Mouse (Mus musculus): ENCODE data around the gene Kifc3. TPM values are rescaled to one million over a fixed set of nuclear protein-coding genes. Genes with fewer than 3 reads are reported as not detected.

Kifc3 gene
- total RNA-seq, 2 experiments from 2014 or later = 5.2 to 11.4 TPM

DNA sequence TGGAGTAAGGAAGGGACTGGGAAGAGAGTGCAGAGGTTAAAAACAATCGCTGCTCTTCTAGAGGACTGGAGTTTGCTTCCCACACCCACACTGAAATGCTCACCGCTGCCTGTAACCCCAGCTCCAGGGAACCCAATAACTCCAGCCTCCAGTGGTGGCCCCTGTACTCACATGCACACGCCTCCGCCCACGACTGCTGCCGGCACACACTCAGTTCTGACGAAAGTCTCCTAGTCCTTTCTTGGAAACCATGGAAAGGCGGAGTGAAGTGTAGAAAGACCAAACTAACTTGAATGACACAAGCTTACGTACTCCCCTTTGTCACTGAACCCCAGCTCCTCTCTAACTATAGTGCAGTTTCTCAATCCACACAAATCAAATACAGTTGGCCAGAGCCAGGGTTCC is 2.6 kb downstream of the Kifc3 start:
- H3K27ac ChIP-seq = no peak overlapping the region
- TF ChIP-seq CTCF (IDR thresholded peaks at IDR 0.05) = no peak
- H3K4me3 ChIP-seq = no peak overlapping the region
- no peak for DNase-seq
- intact Hi-C loops (cut with DNase I) = loop anchor here (5.0 to 10.0 kb wide), 2 partner anchors 65 to 248 kb away; no protein-coding TSS in a partner anchor

DNA sequence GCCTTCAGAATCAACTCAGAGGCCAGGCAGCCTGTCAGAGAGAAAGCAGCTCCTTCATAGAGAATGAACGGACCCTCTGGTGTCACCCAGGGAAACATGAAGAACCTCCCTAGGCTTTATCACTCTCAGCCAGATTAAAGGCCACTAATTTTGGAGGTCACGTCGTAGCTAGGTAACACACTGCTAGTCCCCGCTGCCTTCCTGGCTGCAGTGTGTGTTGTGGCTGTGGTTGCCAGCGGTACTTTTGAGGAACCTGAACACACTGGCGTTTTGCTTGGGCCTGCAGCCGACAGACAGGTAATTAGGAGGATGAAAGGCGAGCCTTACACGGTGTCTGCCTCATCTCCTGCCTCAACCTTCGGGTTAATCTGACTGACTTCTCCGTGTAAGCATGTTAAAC is 6.9 kb downstream of the Kifc3 start:
- DNase-seq = no peak
- intact Hi-C loops (cut with DNase I) = no loop called here
- TF ChIP-seq CTCF (IDR thresholded peaks at IDR 0.05) = no peak
- no peak overlapping the region for H3K27ac ChIP-seq
- H3K4me3 ChIP-seq = no peak overlapping the region

DNA sequence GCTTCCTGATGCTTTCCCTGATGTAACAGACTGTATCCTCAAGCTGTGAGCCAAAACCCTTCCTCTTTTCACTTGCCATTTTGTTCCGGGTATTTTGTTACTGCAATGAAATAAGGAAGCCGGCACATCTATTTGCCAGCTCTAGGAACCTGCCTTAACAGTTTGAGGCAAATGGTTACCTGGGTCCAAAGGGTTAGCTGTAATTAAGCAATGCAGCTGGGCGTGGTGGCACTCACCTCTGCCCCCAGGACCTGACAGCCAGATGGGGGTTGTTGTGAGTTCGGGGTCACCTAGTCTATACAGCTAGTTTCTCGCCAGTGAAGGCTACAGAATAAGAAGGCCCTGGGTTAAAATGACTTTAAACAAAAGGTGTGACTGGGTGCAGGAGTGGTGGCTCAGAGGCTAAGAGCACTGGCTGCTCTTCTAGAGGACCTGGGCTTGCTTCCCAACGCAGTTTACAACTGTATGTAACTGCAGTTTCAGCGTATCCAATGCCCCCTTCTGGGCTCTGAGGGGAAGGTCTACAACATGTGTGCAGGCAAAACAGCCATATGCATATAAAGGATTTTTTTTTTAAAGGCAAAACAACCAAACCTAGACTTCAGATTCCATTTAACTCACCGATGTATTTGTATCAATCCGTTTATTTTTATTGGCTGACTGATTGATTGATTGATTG is 11.0 kb downstream of the Kifc3 start:
- intact Hi-C loops (cut with DNase I) = no loop called here
- TF ChIP-seq CTCF (IDR thresholded peaks at IDR 0.05) = no peak
- no peak overlapping the region for H3K4me3 ChIP-seq
- H3K27ac ChIP-seq = no peak overlapping the region
- DNase-seq = no peak

DNA sequence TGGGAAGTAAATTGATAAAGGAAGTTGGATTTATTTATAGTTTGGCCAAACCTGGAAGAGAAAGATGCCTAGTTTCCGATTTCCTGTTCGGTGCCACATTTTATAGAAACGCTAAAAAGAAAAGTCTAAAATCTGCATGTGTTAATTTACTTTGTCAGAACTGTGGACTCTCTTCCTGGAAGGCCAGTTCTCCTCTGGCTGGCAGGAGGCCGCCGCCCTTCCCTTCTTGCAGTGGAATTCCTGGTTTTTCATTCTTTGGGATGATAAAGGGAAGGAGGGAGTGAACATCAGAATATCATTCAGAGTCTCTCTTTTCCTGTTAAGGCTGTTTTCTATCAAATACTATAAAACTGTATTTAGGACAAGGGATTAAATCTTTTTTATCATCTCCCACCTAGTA is 15.0 kb downstream of the Kifc3 start:
- intact Hi-C loops (cut with DNase I) = no loop called here

DNA sequence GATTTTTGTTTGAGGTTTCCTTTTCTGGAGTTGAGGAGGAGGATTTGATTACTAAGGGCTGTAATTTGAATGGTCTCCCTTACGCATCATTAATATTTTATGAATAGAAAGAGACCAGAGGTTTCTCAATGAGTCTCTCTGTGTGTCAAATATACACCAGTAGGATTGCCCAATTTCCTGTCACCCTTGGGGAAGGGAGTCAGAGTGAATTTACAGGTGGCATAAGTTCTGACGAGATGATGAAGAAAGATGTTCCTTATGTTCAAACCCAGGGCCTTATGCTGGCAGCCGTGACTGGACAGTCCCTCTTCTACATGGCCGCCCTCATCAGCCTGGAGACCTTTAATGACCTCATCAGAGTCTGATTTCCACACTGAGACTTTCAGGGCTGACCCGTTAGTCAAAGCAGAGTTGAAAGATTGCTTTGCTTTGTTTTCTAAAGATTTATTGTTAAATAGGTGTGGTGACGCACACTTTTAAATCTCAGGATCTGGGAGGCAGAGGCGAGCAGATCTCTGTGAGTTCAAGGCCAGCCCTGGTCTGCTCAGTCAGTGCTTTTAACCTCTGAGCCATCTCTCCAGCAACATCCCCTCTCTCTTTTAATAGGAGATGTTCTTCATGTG is 16.6 kb downstream of the Kifc3 start:
- intact Hi-C loops (cut with DNase I) = no loop called here
- DNase-seq = no peak
- no peak for TF ChIP-seq CTCF (IDR thresholded peaks at IDR 0.05)

More for the DNA sequence above, 15.0 kb downstream of the Kifc3 start:
- Histone ChIP-seq H3K4me3 (no peak overlapping the region), H3K27ac (no peak overlapping the region)
- no peak for TF ChIP-seq CTCF (IDR thresholded peaks at IDR 0.05)
- no peak for DNase-seq

DNA sequence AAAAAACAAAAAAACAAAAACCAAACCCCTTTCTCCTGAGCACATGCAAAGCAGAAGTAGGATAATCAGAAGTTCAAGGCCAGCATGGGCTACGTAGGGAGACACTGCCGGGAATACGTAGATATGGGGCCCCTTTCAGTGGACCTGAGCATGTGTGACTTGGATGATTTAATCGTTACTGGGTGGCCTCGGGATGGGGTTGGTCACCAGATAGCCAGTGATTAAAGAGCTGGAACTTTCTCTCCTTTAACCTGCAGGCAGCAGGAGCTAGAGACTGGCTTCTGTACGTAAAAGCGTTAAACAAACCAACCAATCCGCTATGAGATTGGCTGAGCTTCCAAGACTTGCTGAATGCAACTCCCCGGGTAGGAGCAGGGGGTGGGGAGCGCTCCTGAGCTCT is 17.5 kb downstream of the Kifc3 start:
- Histone ChIP-seq H3K4me3 (no peak overlapping the region), H3K27ac (no peak overlapping the region)
- TF ChIP-seq CTCF (IDR thresholded peaks at IDR 0.05) = no peak
- intact Hi-C loops (cut with DNase I) = no loop called here
- DNase-seq = no peak

More for the DNA sequence above, 16.6 kb downstream of the Kifc3 start:
- no peak overlapping the region for H3K27ac ChIP-seq
- no peak overlapping the region for H3K4me3 ChIP-seq

DNA sequence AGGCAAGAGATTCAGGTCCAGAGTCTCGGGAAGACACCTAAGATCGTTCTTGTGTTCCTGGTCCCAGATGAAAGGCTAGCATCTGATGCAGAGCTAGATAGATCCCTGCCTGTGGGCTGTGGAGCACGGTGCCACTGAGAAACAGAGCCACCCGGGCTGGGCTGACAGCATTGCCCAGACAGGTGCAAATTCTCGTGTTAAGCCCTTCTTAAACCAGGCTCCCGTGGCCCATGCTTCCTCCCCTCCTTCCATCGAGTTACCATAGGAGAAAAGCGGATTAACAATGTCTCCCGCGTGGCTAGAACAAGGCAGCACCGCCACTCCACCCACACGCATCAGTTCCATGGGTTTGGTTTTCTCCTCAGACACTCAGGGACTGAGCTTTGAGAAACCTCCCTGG is 18.4 kb downstream of the Kifc3 start:
- Histone ChIP-seq H3K4me3 (no peak overlapping the region), H3K27ac (no peak overlapping the region)
- DNase-seq = no peak
- TF ChIP-seq CTCF (IDR thresholded peaks at IDR 0.05) = no peak
- intact Hi-C loops (cut with DNase I) = no loop called here

DNA sequence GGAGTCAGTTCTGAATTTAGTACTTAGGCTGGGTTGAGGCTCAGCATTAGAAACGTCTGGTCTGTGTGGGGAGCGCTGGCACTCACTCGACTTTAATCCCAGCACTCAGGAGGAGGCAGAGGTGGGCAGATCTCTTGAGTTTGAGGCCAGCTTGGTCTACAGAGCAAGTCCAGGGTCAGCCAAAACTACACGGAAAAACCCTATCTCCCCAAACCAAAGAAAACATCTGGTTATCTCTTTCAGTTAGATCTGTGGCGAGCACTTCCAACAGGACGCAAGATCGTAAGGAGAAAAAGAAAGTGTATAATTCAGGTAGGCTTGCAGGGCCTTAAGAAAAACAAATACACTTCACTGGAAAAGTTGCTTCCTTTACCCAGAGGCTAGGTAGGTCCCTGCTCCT is 20.8 kb downstream of the Kifc3 start:
- DNase-seq = no peak
- no peak overlapping the region for H3K4me3 ChIP-seq
- intact Hi-C loops (cut with DNase I) = no loop called here
- H3K27ac ChIP-seq = no peak overlapping the region
- TF ChIP-seq CTCF (IDR thresholded peaks at IDR 0.05) = no peak

DNA sequence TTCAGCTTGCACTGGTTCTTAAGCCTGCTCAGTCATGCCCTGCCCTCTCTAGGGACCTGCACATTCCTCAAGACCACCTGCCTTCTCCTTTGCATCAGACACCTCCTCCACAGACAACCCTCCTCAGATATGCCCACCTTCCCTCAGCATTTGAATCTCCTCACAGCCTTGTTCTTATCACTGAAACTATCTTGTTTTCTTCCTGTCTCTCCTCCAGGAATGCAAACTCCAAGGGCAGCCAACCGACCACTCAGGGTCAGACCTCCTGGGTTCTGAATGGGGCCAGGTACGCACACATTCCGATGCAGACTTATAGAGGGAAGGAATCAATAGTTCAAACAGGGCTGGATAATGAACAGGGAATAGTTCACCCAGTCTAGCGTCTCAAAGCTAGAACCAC is 24.4 kb downstream of the Kifc3 start:
- H3K27ac ChIP-seq = no peak overlapping the region
- DNase-seq = no peak
- H3K4me3 ChIP-seq = no peak overlapping the region
- no peak for TF ChIP-seq CTCF (IDR thresholded peaks at IDR 0.05)
- intact Hi-C loops (cut with DNase I) = no loop called here

DNA sequence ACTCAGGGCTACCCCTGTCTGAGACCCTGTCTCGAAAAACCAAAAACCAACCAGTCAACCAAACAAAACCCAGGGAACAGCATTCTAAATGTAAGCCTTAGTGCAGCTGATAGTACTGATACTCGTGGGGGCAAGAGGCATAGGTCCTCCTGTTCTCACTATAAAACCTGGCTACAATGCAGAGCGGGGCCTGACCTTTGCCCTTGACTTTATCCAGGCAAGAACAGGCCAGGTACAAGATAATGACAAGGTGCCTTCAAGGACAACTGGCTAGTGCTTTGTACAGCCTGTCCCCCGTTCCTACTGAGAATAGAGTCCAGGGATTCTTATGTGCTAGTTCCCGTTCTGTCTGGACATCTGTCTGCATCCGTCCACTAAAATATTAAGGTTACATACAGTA is 25.6 kb downstream of the Kifc3 start:
- no peak for DNase-seq
- no peak overlapping the region for H3K27ac ChIP-seq
- TF ChIP-seq CTCF (IDR thresholded peaks at IDR 0.05) = no peak
- intact Hi-C loops (cut with DNase I) = no loop called here
- H3K4me3 ChIP-seq = no peak overlapping the region

DNA sequence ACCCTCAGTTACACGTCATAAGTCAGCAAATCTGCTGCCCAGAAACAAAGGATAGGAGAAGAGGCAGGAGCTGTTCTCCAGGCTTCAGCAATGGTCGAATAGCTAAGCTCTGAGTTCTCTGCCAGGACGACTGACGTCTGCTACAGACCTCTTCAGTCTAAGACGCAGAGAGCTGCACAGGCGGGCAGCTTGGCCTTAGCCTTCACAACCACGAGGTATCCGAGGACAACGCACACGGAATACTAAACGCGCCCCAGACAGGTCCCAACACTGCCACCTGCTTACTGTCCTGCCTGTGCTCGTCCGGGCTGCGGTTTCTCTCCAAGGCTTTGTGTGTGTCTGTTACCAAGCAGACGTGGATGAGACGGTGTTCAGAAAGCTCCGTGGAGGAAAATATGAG is 26.8 kb downstream of the Kifc3 start:
- intact Hi-C loops (cut with DNase I) = no loop called here
- DNase-seq = no peak
- Histone ChIP-seq H3K27ac (peak overlapping the region; percentile 24; the same call in 1 of the 2 replicates), H3K4me3 (no peak overlapping the region)
- TF ChIP-seq CTCF (IDR thresholded peaks at IDR 0.05) = no peak; the same call in 1 of the 2 replicates

DNA sequence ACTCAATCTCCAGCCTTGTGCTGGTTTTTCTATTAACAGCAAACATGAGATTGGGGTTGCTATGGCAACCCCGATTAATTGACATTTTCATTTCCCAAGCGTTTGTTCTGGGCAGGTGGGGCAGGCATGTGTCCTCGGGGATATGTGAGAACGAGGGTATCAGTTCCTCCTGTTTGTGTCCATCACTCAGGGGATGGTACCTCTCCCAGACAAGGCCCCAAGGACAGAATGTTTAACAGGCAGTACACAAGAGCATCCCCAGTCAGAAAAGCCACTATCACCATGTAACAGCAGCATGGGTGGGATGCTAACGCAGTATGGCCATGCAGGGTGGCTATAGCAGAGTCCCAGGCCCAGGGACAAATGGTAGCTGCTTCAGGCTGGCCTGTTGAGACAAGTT is 27.3 kb downstream of the Kifc3 start:
- no peak overlapping the region for H3K4me3 ChIP-seq
- no peak for DNase-seq
- H3K27ac ChIP-seq = no peak overlapping the region
- no peak for TF ChIP-seq CTCF (IDR thresholded peaks at IDR 0.05)
- intact Hi-C loops (cut with DNase I) = no loop called here

DNA sequence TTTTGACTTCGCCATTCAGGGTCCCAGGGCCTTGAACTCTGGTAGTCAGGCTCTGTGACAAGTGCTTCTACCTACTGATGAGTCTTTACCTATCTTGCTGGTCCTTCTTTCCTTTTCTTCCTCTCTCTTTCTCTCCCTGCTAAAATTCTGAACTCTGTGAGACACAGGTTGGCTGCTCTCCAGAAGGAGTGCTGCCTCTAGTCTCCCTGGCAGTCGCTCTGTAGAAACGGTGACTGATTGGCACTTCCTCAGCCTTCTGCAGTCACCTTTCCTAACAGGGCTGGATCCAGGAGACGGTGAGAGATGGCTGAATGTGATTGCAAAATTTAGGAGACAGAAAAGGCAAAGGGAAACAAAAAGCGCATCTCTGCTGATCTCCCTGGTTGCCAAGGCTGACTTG is 30.2 kb downstream of the Kifc3 start:
- Histone ChIP-seq H3K4me3 (no peak overlapping the region), H3K27ac (no peak overlapping the region)
- intact Hi-C loops (cut with DNase I) = no loop called here
- no peak for DNase-seq
- TF ChIP-seq CTCF (IDR thresholded peaks at IDR 0.05) = no peak

DNA sequence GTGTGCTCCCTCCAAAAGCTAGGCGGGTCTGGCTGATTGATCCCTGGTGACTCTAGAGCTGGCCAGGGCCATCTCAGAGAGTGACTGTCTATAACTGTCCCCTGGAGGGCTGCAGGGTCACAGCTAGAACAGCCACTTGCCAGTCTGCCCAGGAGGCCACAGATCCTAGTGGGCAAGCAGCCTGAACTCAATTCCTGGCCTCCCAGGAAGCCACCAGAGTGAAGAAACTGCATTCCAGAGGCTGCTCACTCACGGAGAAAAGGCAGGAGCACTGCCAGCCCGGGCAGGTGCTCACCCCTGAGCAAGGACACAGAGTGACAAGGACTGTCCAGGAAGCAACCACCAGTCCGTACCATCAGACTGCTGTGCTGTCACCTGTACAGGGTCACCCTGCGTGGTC is 34.9 kb downstream of the Kifc3 start:
- peak overlapping the region; percentile 46; the same call in 1 of the 2 replicates for H3K27ac ChIP-seq
- intact Hi-C loops (cut with DNase I) = no loop called here
- no peak for TF ChIP-seq CTCF (IDR thresholded peaks at IDR 0.05)
- no peak overlapping the region for H3K4me3 ChIP-seq
- peak; percentile 74 for DNase-seq
